Mouse (Mus musculus) thymus, adult 2 months (tissue): ENCODE measurements around the gene Jmjd7. TPM values are rescaled to one million over a fixed set of nuclear protein-coding genes. Genes with fewer than 3 reads are reported as not detected.

Source experiments
- DNase-seq: peaks from one replicate; pipeline ENCODE4 v3.0.0; 2021
- H3K27ac ChIP-seq: fragments of 200-500 bp; 2 replicates; pipeline ENCODE4 v1.5.1; 2012; ENCODE audit warnings: low read length, control low read depth; ENCODE audit not compliant: control insufficient read depth, insufficient read depth
- H3K27me3 ChIP-seq: fragments of 200-500 bp; 2 replicates; pipeline ENCODE4 v1.6.1; 2012; ENCODE audit warnings: mild to moderate bottlenecking, low read length, moderate library complexity, mixed read lengths; ENCODE audit not compliant: control insufficient read depth, insufficient read depth
- H3K36me3 ChIP-seq: fragments of 200-500 bp; 2 replicates; pipeline ENCODE4 v1.6.1; 2012; ENCODE audit warnings: mild to moderate bottlenecking, low read length, moderate library complexity; ENCODE audit not compliant: control insufficient read depth, insufficient read depth
- H3K4me1 ChIP-seq: fragments of 200-500 bp; replicated peaks from 2 replicates; pipeline ENCODE4 v1.6.1; 2012; ENCODE audit warnings: low read length; ENCODE audit not compliant: control insufficient read depth, insufficient read depth
- H3K4me3 ChIP-seq: fragments of 200-500 bp; 2 replicates; pipeline ENCODE4 v1.5.1; 2012; ENCODE audit warnings: mild to moderate bottlenecking, low read length, control low read depth, moderate library complexity; ENCODE audit not compliant: control insufficient read depth, insufficient read depth
- CTCF ChIP-seq: fragments of 200-500 bp; IDR thresholded peaks from 2 replicates; pipeline ENCODE4 v1.5.1; 2012; ENCODE audit warnings: mild to moderate bottlenecking, control low read depth, low read length, moderate library complexity, borderline replicate concordance; ENCODE audit not compliant: control insufficient read depth, poor library complexity, insufficient read depth; ENCODE audit errors: extremely low read depth
- POLR2A ChIP-seq: fragments of 200-500 bp; IDR thresholded peaks from 2 replicates; pipeline ENCODE4 v1.6.1; 2012; ENCODE audit warnings: mild to moderate bottlenecking, low read length, control low read depth, moderate library complexity; ENCODE audit not compliant: control insufficient read depth, poor library complexity, insufficient read depth; ENCODE audit errors: extremely low read depth
- WGBS: fragments of 180-500 bp; shearing (Covaris S2); methylation state at CpG from one replicate; pipeline ENCODE4 v1.1.7; 2018; 5-methylcytosine and 5-hydroxymethylcytosine counted together
- polyA plus RNA-seq: library from polyadenylated mRNA; depleted of rRNA; stranded (reverse); fragments of >200 nt; gene quantifications from 2 replicates; pipeline ENCODE4 v1.2.3, GENCODE M21; 2012

Gene Jmjd7
- polyA plus RNA-seq, 1 experiment: 15.5 TPM

GRCm38 (mm10) chr2:120007680-120008210 lies 19.5 kb upstream of the Jmjd7 start:
- Histone ChIP-seq H3K27me3 (no peaks in the 10 kb centered on the region), H3K4me3 (no peak overlapping the region), H3K4me1 (no peaks in the 10 kb centered on the region), H3K36me3 (no peaks in the 10 kb centered on the region), H3K27ac (no peak overlapping the region)
- WGBS: 92% methylated on average over 4 of the region's 4 CpGs
- TF ChIP-seq CTCF (no peak), POLR2A (no peak)
- DNase-seq: no peak

DNA sequence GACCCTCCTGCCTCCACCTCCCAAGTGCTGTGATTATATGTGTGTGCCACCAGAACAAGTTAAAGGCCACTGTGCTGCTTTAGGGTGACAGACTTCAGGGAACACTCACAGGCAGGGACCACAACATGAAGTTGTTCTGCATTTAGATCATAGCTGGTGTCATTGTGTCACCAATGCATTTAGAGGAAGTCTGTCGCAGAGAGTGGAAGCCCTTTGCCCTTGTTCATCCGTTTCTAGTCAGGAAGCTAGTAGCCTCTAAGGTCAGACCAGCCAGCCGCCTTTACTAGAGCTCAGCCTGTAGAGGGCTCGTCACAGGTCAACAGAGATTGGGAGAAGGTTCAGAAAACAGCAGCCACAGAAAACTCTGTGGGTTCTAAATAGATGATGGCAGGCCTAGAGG lies 18.6 kb upstream of the Jmjd7 start:
- WGBS: 38% methylated on average over 4 of the region's 4 CpGs
- no peak overlapping the region for H3K27ac ChIP-seq
- TF ChIP-seq POLR2A: no peak
- TF ChIP-seq CTCF: no peak

DNA sequence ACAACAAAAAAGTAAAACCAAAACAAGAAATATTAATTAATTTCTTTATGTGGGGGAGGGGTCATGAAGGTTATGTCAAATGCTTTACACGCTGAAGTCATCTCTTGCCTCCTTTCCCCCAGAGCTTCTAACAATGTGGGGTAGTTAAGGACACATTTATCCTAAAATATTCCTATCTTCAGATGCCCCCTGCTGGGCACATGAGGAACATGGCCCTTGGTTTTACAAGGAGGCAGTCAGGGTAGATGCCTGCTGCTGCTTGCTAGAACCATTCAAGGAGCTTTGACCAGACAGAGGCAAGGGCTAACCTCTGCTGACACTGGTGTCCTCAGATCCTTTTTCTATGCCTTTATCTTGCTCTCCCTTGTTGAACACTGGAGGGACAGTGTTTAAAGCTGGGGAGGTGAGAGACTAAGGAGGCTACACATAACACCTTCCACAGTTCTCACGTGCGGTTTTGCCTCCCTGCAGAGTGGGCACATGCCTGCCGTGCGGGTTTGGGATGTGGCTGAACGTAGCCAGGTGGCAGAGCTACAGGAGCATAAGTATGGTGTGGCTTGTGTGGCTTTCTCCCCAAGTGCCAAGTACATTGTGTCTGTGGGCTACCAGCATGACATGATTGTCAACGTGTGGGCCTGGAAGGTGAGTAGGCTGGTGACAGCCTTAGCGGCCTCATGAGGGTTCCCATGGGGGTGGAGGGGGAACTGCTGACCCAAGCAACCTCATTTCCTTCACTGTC lies 15.7 kb upstream of the Jmjd7 start:
- Histone ChIP-seq H3K36me3 (no peaks in the 10 kb centered on the region), H3K4me1 (no peaks in the 10 kb centered on the region), H3K4me3 (no peak overlapping the region), H3K27ac (no peak overlapping the region), H3K27me3 (no peaks in the 10 kb centered on the region)
- 79% methylated on average over 8 of the region's 8 CpGs for WGBS
- TF ChIP-seq POLR2A: no peak
- TF ChIP-seq CTCF: no peak
- peak; percentile 56 for DNase-seq

More for the DNA sequence above, 18.6 kb upstream of the Jmjd7 start:
- Histone ChIP-seq H3K4me3 (no peak overlapping the region), H3K4me1 (no peaks in the 10 kb centered on the region), H3K36me3 (no peaks in the 10 kb centered on the region), H3K27me3 (no peaks in the 10 kb centered on the region)
- no peak for DNase-seq

DNA sequence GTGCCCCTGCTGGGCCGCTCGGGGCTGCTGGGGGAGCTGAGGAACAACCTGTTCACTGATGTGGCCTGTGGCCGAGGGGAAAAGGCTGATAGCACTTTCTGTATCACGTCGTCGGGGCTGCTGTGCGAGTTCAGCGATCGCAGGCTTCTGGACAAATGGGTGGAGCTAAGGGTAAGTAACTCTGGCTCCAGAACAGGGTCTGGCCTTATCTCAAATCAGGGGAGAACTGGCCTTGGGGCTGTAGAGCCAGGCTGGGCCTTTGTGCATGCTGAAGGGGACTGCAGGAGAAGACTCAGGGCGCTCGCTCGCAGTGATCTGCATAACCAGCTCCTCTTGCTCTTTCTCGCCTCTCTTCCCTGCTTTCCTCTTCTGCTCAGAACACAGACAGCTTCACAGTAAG lies 14.4 kb upstream of the Jmjd7 start:
- H3K27ac ChIP-seq: no peak overlapping the region
- no peaks in the 10 kb centered on the region for H3K36me3 ChIP-seq
- no peaks in the 10 kb centered on the region for H3K27me3 ChIP-seq
- H3K4me3 ChIP-seq: no peak overlapping the region
- TF ChIP-seq CTCF: no peak
- TF ChIP-seq POLR2A: no peak
- DNase-seq: no peak
- H3K4me1 ChIP-seq: no peaks in the 10 kb centered on the region
- 95% methylated on average over 13 of the region's 13 CpGs for WGBS

DNA sequence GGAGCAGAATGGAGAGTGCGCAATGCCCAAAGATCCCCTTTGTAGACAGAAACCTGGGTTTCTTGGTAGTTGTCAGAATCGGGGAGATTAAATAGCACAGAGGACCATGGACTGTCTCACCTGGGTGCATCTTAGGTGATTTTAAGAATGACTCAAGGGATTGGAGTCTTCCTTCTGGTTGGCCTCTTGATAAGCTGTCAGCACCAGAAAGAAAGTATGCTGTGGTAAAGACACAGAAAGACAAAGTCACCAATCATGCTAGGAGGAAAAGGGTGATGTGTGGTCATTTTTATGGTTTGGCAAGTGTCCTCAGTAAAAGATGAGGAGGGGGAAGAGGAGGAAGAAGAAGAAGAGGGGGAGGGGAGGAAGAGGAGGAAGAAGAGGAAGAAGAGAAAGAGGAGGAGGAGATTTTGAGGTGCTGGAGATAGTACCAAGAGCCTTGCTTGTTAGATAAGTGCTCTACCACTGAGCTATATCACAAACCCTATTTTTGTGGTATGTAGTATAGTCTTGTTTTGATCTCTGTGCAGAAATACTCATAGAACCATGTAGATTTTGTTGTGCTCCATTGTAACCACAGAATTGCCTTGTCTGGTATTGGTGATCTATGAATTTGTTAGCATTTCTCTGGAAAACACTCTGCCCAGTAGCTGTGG lies 13.3 kb upstream of the Jmjd7 start:
- no peaks in the 10 kb centered on the region for H3K36me3 ChIP-seq
- no peaks in the 10 kb centered on the region for H3K4me1 ChIP-seq
- TF ChIP-seq CTCF (no peak), POLR2A (no peak)
- 96% methylated on average over 2 of the region's 2 CpGs for WGBS
- H3K27me3 ChIP-seq: no peaks in the 10 kb centered on the region
- DNase-seq: no peak
- H3K4me3 ChIP-seq: no peak overlapping the region
- no peak overlapping the region for H3K27ac ChIP-seq

- H3K36me3 ChIP-seq: no peaks in the 10 kb centered on the region
- WGBS: 97% methylated on average over 4 of the region's 4 CpGs
- TF ChIP-seq CTCF (no peak), POLR2A (no peak)
Observed at GRCm38 (mm10) chr2:120015882-120016281, 11.4 kb upstream of the Jmjd7 start.

GRCm38 (mm10) chr2:120017599-120017998 lies 9.7 kb upstream of the Jmjd7 start:
- H3K27ac ChIP-seq: no peak overlapping the region
- no peaks in the 10 kb centered on the region for H3K4me1 ChIP-seq
- DNase-seq: no peak
- no peaks in the 10 kb centered on the region for H3K27me3 ChIP-seq
- no peak for TF ChIP-seq CTCF
- TF ChIP-seq POLR2A: no peak
- H3K4me3 ChIP-seq: no peak overlapping the region
- WGBS: 95% methylated on average over 12 of the region's 12 CpGs
- H3K36me3 ChIP-seq: no peaks in the 10 kb centered on the region

More at GRCm38 (mm10) chr2:120015882-120016281, 11.4 kb upstream of the Jmjd7 start:
- Histone ChIP-seq H3K4me1 (no peaks in the 10 kb centered on the region), H3K4me3 (no peak overlapping the region), H3K27ac (no peak overlapping the region), H3K27me3 (no peaks in the 10 kb centered on the region)
- DNase-seq: no peak
